Mouse (Mus musculus) lung, postnatal 10 days (tissue): ENCODE measurements around the gene Thrap3.

Source experiments
- DNase-seq: peaks from one replicate; pipeline ENCODE4 v3.0.0; 2021

Thrap3 gene

DNA sequence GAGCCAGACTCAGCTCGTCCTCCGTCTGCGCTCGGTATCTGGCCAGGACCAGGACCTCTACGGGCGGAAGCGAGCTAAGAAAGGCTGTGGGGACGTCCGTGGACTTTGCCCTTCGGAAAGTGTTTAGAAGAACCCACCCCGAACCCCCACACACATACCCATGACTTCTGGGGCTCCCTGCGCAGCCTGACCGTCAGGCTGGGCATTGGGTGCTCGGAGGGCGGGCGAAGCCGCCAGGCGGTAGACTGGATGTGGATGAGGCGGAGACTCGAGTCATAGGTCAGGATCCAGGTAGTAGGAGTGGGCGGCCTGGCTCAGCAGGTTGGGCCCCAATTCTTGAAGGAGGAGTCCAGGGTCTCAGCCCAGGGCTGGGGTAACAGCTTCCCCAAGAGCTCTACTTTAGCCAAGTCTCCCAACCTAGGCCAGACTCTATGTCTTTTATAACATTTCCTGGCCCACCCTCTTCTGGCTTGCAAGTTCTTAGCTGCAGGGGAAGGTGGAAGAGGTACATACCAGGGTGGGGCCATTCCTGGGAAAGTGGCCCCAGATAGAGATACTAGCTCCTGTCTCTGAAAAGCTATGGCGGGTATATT is 39.4 kb downstream of the Thrap3 start, which contains the start of gene Sh3d21:
TSS of gene Sh3d21 (minus strand) at position 425 of the 593 bp plus-strand sequence.
- DNase-seq: peak; percentile 38

DNA sequence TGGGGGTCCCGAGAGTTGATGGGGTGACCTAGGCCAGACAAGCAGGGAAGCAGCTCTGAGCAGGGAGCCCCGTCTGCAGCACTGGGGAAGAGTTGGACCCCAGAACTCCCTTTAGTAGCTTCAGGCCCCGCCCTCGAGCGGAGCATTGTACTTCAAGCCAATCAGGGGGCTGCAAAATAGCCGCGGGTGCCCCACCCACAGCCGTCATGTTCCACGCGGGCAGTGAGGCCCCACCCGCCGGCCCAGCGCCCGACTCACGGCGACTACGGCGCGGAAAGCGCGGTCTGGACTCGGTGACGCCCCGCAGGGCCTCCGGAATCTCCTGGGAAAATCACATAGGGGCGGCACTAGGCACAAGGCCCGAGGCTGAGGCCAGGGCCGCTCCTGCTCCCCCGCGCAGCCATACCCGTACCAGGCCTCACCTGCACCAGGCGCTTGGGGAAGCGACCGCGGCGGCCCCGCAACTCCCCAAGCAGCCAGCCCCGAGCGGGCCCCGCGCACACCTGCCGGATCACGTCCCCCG is 40.0 kb downstream of the Thrap3 start:
- DNase-seq: peak; percentile 97

DNA sequence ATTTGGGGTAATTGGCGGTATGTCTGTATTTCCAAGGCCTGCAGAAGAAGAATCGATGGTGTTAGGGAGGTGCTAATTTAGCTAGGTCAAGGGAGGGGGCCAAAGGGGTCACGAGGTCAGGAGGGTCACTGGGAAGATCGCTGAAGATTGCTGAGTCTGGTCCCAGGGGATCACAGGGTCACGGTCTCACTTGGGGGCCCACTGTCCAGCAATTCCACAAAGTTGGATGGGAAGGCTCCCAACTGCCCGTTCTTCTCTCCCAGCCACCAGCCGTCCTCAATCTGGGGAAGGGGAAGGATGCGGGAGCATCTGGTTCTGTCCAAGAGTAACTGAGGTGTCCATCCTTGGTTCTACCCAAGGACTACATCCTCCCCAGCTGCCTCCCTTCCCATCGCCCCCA is 40.6 kb downstream of the Thrap3 start:
- no peak for DNase-seq

DNA sequence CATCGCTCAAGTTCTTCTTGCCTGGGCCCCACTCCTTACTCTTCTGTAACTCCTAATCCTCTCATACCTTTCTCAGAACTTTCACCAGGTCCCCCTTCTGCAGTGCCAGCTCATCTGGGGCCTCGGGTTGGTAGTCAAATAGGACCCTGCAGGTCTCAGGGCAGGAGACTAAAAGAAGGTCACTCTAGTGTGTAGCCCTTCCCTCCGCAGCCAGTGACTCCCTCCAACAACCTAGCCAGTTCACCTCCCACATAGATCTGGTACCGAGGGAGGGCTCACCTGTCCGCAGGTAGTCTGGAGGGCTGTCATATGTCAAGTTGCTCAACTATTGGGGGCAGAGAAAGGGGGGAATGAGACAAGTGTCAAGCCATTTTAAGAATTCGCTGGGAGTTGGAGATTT is 41.1 kb downstream of the Thrap3 start:
- no peak for DNase-seq

DNA sequence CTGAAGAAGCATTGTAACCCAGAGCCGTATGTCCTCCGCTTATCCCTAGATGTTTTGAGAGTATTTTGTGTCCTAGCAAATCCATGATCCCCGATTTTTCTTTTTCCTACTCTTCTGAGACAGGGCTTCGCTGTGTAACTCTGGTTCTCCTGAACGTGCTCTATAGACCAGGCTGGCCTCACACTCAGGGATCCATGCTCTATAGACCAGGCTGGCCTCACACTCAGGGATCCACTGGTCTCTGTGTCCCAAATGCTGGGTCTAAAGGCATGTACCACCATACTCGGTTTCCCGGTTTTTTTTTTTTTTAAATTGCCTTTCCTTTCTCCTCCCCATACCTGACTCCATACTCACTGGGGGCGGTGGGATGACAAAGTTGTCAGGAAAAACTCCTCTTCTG is 41.6 kb downstream of the Thrap3 start:
- DNase-seq: no peak

DNA sequence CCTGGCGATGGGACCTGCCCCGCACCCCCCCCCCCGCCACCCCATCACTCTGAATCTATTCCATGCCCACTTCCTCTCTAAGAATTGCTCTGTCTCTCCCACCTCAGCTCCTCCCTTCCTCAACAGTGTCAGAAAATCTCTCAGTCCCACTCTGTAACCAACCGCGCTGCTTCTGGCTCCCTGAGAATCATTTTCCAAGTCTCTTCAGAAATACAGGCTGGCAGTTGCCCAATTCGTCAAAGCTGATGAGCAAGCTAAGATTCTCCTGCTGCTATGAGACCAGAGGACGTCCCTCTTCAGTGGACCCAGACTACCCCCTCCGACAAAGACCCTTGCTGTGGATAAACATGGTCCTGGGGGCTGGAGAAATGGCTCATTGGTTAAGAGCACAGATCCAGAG is 43.1 kb downstream of the Thrap3 start:
- DNase-seq: peak; percentile 69

DNA sequence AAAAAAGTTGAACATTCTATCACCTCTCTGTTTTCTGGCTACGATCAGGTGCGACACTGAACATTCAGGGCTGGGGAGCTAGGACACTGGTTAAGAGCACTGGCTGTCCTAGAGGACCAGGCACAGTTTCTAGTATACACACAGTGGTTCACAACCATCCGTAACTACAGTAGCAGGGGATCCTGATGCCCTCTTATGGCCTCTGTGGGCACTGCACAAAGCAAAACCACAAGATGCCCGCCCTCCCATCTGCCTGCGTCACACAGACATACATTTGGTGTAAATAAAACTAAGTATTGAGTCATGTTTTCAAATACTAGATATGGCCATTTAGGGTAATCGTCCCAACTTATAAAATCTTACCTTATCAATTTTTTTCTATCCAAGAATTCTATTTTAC is 45.0 kb downstream of the Thrap3 start:
- DNase-seq: no peak

DNA sequence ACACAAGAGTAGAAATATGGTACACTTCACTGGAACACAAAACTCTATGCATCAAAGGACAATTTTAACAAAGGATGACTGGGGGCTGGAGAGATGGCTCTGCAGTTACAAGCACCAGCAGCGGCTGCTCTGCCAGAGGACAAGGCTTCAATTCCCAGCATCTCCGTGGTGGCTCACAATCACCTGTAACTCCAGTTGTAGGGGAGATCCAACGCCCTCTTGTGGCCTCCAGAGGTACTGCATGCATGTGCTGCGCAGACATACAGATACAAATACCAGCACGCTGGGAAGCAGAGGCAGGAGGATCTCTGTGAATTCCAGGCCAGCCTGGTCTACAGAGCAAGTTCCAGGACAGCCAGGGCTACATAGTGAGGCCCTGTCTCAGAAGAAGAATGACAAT is 45.9 kb downstream of the Thrap3 start:
- DNase-seq: peak; percentile 46

DNA sequence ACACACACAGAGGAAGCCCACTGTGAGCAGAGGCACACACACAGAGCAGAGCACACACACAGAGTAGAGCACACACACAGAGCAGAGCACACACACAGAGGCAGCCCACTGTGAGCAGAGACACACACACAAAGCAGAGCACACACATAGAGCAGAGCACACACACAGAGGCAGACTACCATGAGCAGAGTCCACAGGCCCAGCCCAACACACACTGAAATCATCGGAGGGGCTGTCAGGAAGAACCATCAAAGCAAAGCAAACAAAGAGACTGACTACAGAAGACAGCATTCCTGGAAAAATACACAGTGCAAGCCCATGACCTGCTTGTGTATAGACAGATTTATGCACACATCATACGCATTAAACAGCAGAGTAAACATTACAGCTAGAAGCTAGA is 46.7 kb downstream of the Thrap3 start:
- DNase-seq: no peak

DNA sequence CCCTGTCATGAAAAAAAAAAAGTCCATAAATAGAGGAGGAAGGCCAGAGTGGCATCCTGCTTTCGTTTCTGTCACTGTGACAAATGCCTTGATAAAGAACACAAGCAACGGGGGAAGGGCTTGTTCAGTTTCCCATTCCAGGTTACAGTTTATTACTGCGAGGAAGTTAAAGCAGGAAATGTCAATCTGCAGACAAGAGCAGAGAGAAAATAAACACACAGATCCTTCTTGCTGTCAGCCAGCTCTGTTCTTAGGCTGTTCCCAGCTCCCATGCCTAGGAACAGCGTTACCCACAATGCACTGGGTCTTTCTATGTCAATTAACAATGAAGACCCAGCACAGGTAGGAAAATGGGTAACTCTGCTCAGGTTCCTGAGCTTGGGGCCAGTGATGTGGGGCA is 47.4 kb downstream of the Thrap3 start:
- peak; percentile 64 for DNase-seq

DNA sequence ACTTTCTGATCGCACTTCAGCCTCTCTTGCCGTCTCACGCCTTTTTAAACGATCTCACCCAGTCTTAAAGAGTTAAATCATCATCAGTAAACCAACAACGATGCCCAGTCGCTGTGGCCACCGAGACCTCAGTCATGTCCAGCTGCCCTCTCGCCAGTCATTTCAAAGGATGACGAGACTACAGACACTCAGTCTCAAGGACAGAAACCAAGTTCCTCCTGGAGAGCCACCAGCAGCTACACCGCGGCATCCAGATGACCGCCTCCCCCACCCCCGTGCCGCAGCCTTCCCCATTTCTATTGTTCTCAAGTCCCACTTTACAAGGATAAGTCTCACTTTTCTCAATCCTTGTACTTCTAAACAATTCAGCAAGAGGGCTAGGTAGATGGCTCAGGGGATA is 49.7 kb downstream of the Thrap3 start:
- DNase-seq: no peak

DNA sequence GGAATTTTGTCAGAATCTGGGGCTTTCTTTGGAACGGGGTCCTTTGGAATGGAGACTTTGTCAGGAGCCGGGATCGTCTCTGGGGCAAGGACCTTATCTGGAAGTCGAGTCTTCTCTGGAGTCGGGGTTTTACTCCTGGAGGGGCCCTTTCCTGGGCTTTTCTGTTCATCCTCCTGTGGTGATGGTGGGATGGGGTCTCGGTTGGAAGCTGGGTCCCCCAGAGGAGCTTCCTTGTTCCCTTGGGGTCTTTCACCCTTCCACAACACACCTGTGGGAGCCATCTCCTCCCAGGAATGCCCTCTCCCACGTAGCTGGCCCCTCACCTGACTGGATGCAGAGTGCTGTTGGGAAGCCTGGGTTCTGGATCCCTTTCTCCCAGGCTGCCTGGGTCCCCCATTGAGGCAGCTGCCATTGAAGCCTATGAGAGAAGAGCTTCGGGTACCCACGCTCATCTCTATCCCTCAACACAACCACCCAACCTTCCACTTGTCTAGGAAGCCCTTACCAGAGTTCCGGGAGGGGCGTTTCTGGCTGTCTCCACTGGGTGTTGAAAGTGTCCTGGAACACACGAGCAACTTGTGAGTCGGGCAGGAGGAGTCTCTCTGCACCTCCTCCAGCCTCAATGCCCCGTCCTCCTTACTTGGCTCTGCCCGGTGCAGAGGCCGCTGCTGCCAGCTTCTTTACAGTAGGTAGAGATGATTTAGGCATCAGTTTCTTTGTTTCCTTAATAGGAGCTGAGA is 50.7 kb downstream of the Thrap3 start:
- DNase-seq: no peak

DNA sequence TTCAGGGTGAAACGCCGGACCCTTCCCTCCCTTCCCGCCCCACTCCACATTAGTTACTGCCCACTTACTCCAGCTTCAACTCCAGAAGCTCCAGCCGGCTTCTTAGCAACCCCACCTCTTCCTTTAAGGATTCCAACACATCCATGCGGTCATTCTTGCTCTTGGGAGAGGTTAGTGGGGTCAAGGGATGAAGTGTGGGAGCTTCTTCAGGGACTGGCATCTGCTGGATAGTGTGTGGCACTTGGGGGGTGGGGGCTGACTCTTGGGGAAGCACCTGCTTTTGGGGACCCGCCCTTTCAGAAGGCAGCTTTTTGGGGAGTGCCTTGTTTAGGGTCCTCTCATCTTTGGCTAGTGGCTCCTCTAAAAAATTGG is 51.6 kb downstream of the Thrap3 start:
- no peak for DNase-seq

DNA sequence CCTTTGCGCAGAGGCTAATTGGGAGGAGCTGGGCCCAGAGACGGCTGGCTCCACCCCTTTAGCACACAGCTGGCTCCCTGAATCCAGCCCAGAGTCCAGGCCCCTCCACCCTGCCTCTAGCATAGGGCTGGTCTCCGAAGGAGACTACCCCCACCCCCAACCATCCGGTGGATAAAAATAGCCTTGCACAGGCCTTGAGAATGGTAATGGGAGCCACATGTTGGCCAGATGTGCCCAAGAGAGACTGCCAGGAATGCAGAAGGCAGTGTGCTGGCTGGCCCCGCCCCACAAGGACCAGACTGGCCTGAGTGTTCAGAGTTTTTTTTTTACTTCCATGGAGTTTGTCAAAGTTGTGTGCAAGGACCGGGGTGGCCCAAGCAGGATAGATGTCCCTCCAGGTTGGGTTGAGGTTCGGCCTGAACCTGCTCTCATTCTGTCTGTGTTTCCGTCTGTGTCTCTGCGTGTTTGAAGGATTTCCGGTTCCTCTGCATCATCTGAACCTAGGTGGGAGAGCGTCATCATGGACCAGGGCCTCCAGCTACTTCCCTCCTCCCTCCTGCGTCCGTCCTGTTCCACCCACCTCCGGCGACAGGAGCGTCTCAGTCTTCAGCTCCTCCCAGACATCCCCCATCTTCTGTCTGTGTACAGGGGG is 52.1 kb downstream of the Thrap3 start:
- peak; percentile 96 for DNase-seq

DNA sequence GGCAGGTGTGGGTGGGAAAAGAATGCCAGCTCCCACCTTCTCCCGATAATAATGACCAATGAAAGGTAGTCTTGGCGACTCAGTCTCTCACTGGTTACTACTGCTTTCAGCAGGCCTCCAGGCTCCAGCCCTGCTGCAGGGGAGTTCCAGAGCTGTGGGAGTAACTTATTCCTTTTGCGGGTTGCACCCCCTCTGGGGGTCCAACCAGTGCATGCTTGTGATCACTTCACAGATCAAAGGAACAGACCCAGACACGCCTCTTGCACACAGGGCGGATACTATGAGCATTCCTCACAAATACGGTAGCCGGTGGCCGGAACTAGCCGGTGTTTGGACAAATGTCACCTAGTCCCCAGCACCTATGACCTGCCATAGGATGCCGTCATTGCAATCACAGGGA is 52.8 kb downstream of the Thrap3 start:
- DNase-seq: no peak

DNA sequence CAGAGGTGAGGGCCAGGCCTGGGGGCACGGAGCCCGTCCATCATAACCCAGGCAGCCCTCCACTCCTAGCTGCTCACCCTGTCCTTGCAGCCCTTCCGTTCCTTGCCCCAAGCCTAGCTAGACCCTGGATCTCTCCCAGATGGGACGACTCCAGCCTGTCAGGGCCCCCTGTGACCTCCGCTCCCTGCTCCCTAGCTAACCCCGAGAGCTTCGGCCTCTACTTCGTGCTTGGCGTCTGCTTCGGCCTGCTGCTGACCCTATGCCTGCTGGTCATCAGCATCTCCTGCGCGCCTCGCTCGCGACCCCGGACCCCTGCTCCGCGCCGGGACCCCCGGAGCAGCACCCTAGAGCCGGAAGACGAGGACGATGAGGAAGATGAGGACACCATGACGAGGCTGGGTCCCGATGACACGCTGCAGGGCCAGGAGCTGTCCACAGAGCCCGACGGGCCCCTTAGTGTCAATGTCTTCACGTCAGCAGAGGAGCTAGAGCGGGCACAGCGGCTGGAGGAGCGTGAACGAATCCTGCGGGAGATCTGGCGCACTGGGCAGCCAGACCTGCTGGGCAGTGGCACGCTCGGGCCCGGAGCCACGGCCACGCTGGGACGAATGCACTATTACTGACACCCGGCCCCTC is 53.4 kb downstream of the Thrap3 start:
- DNase-seq: peak; percentile 48

DNA sequence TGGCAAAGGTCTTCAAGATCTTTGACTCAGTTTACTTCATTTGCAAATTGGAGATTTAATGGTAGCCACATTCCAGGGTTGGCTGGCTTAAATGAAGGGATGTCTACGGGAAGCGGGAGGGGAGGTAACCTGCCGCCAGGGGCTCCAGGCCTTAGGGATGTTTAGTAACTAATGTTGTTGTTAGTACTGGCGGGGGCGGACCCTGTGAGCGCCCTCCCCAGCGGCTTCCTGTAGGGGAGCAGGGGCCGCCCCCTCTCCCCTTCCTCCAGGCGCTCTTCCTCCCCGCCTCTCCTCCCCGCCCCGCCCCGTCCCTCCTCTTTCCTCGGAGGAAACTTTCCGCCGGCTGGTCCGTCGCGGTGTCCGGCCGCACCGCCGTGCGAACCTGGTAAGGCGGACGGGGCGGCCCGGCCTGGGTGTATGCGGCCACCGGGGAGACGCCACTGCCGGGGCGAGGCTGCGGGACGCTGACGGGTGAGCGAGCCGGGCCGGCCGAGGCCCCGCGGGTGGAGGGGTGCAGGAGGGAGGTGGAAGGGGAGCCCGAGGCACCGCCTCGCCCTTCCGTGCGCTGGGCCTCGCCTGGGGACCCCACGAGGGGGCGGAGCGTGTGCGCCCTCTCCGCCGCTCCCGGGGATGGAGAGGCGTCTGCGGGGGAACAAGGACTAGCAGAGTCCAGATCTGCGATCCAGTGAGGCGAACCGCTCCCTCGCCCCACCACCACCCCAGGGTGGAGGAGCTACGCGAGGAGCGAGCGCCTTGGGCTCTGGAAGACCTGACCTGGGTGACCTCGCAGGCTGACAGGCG is 54.2 kb downstream of the Thrap3 start:
- peak; percentile 90 for DNase-seq

DNA sequence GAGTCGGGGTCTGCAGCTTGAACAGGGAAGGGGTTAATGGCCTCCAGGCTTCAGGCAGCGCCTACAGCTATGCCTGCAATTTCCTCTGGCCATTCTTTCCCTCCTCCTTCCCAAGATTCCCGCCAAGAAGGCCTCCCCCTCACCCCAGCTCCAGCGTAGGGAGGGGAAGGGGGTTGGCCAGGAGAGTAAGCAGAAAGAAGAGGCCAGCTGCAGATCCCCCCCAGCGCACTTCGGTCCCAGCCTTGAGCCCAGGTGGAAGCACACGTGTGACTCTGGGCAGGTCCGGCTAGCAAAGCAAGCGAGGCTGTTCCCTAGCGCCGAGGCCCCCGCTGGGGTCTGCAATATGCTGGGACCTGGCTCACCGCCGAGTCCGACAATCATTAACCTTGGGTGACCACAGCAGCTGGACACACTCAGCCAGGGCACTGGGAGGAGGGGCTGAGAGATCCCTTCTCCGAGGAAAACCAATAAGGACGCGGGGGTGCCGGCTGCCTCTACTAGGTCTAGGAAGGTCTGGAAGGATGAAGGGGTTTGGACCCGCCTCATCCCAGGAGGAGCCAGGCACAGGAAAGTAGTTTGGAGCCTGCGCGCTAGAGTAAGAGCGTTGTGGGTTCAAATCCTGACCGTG is 54.9 kb downstream of the Thrap3 start, which contains the start of gene Eva1b:
TSS of gene Eva1b (plus strand) at position 212 of the 628 bp plus-strand sequence.
- peak; percentile 93 for DNase-seq

DNA sequence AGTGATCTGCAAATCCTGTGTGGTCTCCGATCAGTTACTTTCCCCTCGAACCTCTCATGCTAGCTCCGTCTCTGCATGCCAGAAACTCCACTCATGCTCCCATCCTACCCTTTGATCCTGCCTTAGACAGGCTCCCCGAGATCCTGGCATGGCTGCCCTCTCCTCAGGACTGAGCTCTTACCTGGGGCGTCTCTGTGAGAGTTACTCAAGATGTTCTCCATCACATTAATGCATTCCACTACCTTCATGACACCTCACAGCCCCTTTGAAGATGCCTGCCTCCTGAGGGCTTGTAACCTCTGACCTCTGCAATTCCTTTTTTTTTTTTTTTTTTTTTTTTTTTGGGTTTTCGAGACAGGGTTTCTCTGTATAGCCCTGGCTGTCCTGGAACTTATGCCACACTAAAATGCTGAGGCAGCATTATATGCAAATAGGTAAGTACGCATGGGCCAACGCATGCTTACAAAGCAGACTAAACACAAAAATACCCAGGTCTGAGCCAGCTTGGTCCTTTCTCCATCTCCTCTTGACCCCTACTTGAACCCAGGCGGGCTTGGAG is 55.5 kb downstream of the Thrap3 start:
- no peak for DNase-seq

DNA sequence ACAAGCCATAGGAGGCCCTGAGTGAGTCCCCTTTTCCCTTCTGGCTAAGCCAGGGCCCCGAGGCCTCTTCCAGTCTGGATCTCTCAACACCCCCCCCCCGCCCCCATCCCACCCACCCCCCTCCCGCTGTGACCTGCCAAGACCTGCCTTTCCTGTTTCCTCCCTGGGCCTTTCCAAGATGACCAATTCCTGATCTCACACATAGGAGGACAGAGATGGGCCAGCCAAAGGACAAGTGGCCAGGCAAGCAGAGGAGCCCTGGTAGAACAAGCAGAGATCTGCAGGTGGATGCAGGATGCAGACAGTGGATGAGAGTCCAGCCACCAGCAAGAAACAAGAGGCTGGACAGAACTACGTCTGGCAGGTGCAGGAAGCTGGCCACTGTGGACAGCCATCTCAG is 57.2 kb downstream of the Thrap3 start:
- DNase-seq: peak; percentile 58

DNA sequence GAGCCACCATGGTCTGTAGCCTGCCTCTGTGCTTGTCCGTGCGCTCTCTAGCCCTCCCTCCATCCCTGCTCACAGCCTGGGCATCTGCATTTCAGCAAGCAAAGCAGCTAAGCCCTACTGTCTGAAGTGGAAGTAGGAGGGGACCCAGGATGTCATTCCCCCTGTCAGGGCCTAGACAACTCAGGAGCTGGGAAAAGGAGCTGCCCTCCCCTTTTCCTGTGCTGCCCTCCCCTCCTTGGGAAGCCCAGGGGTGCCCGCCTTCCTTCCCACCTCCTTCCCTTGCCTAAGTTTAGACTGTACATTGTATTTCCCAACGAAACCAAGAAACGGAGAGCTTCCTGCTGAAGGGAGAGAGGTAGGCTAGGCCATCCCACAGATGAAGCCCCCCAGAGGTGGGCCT is 61.5 kb downstream of the Thrap3 start:
- DNase-seq: peak; percentile 60

DNA sequence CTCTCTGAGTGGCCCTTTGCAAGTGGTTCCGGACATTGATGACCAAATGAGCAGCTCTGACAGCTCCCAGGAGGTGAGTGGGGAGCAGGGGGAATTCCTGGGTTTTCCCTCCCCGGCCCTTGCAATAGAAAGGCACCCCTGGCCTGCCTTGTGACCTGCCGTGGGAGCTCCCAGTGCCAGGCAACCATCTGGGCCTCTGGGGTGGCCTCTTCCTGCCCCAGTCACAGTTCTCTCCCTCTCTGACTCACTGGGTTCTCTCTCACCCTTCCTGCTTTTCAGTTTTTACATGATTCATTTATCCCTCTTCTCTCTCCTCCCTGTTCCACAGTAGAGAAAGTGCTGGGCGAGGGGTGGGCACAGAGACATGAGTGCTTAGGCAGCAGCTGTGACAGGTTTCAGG is 64.8 kb downstream of the Thrap3 start:
- no peak for DNase-seq
